Mouse (Mus musculus): ENCODE results near the gene Kdf1.

Gene Kdf1
- long read RNA-seq, experiment 1, result 0 reads
- long read RNA-seq, experiment 2, result 0 reads

DNA sequence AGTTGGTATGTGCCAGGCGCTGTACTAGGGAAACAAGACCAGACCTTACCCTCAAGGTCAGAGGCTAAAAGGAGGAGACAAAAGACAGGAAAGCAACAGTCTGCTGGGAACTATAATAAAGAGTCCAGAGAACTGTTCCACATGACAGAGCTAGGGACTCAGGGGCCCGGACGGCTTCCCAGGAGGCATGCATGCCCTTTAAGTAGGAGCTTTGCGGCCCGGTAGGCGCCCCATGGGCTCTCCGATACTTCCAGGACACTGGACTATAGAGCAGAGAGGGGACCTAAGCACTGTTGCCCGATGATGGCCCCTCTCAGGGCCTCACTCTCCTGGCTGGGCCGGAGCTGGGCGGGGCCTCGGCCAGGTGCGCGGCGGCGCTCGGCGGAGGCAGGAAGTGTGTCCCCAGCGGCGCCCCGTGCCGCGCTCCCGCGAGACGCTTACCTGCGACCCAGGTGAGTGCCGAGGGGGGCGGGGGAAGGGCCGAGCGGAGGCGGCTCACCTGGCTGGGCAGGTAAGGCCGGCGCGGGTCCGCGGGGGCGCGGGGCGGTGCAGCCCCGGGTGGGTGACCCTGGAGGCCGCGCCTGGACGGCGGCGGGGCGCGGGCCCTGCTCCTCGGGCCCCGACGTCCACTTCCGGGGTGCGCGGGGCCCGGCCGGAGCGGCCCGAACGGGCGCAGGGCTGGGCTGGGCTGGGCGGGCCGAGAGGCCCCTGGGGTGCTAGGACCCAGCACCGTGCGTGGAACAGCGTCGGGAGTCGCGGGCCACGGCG lies at the start of gene Kdf1:
Gene Kdf1, plus strand, starts transcription at position 363 of the 768 bp plus-strand sequence.
- intact Hi-C loops (cut with DNase I), result no loop called here

DNA sequence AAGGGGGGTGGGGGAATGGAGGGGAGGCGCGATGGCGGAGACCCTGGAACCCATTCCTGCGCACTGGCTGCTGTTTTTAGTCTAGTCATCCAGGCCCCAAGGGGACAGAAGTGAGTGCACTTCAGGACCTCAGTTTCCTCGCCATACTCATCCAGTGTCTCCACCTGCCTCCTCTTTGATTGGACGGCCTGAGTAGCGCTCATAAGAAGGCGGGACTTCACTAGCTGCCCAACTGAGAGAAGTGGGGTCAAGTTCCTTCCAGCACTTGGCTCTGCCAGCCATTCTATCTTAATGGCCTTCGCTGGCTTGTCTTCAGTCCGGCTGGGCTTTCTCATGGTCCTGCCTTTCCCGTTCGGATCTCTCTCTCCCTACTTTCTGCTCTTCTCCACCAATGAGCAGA lies 49.6 kb upstream of the Kdf1 start:
- intact Hi-C loops (cut with DNase I), result no loop called here

DNA sequence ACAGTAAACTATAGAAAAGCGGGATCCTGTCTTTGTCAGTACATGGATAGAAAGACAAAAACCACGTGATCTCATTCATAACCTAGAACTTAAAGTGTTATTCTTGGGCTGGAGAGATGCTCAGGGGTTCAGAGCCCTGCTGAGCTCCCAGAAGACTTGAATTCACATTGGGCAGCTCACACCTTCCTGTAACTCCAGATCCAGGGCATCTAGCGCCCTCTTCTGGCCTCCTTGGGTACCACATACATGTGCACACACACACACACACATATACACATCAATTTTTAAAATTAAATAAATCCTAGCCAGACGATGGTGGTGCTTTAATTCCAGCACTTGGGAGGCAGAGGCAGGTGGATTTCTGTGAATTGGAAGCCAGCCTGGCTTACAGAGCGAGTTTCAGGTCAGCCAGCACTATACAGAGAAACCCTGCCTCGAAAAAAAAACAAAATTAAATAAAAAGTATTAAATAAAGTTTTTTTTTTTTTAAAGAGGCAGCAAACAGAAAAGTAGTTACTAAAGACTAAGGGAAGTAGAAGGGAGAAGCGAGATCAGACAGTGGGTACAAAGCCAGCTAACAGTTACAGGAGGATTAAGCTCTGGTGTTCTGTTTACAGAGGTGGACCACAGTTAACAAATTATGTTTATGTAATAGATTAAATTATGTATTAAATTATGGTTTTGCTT lies 47.5 kb upstream of the Kdf1 start:
- intact Hi-C loops (cut with DNase I), result no loop called here

DNA sequence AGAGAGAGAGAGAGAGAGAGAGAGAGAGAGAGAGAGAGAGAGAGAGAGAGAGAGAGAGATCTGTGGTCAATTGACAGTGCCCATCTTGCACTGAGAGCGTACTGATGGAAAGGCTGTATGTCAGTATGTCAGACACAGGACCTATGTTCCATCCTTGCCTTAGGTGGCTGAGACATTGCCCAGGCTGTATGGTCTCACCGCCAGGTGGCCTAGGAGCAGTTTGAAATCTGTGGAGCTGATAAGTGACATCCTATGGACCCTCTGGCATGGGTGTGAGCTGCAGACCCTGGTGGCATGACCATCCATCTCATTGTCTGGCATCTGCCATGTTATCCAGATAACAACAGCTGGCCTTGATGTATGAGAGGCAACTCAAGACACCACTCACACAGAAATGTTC lies 44.9 kb upstream of the Kdf1 start:
- intact Hi-C loops (cut with DNase I), result no loop called here

DNA sequence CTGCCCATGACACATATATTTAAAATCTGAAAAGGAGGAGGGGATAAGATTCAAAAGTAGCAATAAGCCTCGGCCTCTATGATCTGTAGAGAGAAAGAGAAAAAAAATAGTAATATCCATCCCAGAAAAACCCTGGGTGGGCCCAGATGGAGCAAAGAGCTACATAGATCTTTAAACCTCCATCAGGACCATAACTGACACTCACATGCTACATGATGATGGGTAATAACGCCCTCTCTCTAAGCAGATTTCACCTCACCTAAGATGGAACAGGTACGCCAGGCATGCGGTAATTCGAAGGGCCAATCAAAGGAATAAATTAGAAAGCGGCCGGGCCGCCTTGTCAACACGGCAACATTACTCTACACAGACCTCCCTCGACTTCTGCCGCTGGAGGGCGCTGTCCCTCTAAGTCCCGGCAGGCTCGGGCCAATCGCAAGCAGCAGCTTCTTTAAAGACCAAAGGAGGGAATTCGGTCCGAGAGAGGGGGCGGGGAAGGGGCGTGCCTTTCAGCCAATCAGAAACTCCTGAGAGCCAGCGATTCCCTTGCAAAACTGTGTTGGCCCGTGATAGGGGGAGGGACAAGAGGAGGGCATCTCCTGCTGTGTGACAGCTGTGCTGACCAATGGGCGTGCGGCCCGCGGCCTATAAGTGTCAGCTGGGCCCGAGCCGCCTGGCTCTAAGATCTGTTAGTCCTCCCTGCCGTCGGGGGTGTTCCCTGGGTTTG lies 39.1 kb upstream of the Kdf1 start, which contains the start of gene Tent5b:
Gene Tent5b, plus strand, starts transcription at position 675 of the 727 bp plus-strand sequence.
- intact Hi-C loops (cut with DNase I), result loop anchor here (2.0 to 5.0 kb wide), 2 partner anchors 15 to 33 kb away; no protein-coding TSS in a partner anchor

DNA sequence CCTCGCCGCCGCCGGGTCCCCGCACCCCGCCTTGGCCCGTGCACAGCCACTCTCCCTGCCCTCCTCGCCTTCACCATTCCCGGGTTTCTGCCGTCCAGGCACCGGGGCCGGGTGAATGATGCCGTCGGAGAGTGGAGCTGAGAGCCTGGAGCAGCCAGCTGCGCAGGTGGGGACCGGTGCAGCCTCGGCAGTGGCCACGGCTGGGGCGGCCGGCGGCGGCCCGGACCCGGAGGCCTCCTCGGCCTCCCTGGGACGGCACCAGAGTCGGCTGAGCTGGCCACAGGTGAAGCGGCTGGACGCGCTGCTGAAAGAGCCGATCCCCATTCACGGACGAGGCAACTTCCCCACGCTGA lies 38.6 kb upstream of the Kdf1 start:
- intact Hi-C loops (cut with DNase I), result no loop called here

DNA sequence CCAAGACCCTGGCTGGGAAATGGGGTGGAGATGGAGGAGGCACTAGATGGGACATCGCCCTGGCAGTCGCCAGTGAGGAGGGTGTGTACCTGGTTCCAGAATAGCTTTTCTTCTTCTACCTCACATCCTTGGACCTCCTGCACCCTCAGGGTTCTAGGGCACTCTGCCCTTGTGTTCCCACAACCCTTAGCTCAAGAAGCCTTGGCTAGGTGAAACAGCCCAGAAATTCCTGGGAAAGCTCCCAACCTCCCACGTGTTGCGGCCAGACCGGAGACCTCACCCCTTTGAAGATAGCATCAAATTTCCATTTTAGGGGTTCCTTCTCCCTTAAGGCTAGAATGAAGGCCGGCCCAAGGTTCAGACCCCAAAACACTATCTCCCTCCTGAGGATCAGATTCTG lies 38.0 kb upstream of the Kdf1 start:
- intact Hi-C loops (cut with DNase I), result no loop called here

DNA sequence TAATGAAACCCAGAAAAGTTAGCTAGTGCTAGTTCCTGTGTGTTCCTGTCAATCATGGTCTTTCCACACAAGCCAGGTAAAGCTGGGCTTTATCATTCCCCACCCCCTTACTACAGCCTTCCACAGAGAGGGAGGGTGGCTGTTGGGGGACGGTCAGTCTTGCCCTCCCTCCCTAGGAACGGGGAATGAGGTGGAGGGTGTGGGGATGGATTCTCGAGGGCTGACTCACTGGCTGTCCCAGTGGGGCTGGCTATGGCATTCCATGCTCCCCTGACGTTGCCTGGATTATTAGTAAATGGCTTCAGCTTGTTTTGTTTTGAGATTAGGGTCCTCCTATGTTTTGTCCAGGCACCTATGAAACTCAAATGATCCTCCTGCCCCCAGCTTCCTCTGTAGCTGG lies 37.3 kb upstream of the Kdf1 start:
- intact Hi-C loops (cut with DNase I), result no loop called here

DNA sequence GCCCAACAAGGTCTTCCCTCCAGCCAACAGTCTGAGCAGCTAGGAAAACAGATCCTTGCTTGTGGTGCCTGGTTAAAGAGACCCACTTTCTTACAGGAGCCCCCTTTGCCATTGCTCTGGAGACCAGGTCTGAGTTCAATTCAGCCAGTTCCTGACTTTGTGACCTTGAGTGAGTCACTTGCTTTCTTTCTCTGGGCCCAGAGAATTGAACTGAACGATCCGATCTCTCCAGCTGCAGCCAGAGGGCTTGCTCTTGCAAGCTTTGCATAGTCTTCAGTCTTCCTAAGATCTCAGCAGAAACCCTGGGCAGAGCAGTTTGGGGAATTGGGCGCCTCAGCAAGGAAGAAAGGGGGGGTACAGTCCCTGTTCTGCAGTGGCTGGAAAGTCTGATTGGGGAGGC lies 36.3 kb upstream of the Kdf1 start:
- intact Hi-C loops (cut with DNase I), result no loop called here

DNA sequence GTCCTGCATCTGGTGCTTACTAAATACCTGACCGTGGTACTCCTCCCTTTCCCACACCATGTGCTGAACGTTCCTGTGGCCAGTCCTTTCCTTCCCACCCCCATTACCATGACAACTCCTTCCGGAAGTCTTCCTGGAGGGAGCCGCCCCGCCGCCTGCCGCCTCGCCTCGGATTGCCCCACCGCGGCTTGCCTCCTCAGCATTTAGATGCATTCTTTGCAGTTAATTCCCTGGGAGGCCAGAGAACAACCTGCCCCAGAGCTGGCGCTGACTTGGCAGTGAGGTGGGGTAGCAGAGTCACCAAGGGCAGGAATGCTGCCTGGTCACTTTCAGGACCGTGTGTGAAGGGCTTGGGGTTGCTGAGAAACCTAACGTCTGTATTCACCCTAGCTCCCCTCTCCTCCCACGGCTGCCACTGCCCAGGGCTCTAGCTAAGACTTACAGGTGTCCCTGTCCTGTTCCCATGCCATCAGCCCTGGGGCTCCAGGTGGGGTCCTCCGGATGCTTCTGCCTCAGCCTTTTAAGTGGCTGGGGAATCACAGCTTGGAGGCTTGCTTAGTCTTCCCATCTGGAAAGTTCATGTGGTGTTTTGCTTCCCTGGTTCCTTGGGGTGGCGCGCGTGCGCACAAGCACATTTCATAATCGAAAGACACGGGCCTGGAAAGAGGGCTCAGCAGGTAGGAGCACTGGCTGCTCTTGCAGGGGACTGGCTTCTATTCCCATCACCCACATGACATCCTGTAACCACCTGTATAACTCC lies 34.3 kb upstream of the Kdf1 start:
- intact Hi-C loops (cut with DNase I), result no loop called here

DNA sequence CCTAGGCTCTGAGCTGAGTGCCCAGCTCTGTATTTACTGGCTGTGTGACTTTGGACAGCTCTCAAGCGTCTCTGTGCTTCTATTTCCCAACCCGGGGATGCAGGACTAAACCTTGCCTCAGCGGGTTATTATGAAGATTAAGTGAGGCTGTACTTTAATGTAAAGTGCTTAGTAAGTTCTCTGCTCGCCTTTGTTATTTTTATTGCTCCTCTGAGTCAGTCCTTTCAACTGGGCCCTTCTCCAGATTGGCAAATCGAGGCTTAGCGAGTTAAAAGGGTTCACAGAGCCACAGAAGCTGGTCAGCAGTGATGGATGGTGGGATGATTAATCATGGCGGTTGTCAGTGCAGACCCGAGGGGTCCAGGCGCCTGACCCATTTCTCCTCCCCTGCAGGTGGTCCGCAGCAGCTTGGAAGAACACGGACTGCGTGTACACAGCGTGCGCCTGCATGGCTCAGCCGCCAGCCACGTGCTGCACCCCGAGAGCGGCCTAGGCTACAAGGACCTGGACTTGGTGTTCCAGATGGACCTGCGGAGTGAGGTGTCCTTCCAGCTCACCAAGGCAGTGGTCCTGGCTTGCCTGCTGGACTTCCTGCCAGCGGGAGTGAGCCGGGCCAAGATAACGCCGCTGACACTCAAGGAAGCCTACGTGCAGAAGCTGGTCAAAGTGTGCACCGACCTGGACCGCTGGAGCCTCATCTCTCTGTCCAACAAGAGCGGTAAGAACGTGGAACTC lies 32.9 kb upstream of the Kdf1 start:
- intact Hi-C loops (cut with DNase I), result no loop called here

DNA sequence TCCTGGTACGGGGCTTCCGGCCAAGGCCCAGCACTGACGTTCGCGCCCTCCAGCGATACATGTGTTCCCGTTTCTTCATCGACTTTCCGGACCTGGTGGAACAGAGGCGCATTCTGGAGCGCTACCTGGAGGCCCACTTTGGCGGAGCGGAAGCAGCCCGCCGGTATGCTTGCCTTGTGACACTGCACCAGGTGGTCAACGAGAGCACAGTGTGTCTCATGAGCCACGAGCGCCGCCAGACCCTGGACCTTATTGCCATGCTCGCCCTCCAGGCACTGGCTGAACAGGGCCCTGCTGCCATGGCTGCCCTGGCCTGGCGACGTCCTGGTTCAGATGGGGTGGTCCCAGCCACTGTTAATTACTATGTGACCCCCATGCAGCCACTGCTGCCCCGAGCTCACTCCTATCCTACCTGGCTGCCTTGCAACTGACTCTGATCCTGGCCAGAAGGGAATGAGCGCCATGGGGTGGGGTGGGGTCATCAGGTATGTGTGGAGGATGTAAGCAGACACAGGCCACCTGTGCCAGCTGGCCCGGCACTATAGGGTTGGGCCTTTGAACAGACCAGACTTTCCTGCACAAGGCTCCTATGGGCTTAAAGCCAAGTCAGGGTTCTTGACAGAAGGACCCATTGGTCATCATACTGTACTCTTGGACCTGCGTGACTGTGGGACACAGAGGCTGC lies 31.9 kb upstream of the Kdf1 start:
- intact Hi-C loops (cut with DNase I), result no loop called here

DNA sequence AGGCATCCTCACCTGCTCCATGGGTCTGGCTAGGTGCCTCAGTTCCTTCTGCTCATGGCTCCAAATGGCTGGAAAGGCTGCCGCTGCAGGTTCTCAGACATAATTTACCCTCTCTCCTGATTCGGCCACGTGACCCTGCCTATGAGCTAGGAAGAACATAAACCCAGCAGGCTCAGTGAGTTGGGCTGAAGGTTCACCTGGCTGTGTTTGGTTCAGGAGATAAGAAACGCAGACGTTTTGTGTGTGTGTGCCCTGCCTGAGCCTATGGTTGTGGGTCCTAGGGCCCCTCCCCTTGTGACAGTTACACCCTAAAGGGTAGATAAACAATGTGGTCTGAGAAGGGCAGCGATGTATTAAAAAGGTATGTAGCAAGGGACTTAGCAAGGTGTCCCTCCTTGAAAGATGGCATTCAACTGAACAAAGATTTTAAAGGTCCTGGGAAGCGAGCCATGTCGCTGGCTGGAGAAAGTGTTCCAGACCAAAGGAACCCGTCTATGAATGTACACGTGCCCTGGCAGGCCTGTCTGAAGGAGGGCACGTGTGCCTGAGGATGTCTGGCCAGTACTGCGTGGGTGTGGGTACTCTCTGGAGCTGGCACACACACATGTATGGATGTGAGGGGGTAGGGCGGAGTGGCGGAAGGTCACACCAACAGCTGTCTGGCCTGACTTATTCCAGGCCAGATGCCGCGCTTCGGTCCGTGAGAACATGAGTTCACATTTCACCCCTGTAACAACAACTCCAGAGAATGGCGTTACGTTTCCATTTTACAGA lies 30.0 kb upstream of the Kdf1 start:
- intact Hi-C loops (cut with DNase I), result no loop called here

DNA sequence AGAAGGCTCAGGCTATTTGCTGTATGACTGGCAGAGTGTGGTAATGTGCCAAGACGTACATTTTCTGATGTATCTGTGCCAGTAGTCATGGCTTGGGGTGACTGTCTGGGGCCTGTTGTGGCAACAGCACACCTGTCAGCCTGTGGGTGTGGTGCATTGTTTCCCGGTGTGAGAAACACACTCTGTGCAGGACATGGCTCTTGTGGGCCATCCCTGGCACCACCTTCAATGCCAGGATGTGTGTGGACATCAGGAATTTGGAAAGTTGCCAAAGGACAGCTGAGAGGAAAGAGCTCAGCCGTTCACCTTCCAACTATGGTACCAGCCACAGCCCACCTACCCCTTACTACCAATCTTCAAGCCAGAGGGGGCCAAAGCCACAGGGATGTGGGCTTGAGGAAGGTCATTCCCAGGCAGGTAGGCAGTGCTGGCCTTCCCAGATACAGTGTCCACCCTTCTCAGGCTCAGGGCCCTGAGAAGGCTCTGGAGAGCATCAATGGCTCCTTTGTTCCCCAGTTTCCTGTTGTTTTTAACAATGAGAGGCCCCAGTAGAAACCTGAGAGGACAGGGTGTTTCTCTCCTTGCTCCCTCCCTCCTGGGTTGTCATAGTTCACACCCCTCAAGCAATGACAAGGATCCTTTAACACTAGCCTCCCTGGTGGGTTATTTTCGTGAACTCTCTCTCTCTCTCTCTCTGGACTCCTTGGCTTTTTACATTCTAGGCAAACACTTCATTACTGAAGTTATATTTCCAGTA lies 29.1 kb upstream of the Kdf1 start:
- intact Hi-C loops (cut with DNase I), result no loop called here

DNA sequence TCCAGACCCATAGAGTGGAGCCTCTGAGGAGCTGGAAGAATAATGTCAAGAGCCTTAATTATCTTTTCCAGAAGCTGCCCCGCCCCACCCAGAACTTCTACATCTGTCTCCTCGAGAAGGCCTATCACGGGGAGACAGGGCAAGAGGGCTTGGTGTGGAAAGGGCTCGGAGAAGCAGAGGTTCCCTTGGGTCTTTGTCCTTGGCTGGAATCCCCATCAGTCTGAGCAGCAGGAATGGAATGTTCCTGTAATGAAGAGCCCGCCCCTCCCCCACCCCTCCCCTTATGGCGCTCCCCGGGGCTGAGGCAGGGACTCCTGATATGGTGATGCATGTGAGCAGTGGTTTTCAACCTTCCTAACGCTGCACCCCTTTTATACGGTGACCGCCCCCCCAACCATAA lies 27.0 kb upstream of the Kdf1 start:
- intact Hi-C loops (cut with DNase I), result no loop called here

DNA sequence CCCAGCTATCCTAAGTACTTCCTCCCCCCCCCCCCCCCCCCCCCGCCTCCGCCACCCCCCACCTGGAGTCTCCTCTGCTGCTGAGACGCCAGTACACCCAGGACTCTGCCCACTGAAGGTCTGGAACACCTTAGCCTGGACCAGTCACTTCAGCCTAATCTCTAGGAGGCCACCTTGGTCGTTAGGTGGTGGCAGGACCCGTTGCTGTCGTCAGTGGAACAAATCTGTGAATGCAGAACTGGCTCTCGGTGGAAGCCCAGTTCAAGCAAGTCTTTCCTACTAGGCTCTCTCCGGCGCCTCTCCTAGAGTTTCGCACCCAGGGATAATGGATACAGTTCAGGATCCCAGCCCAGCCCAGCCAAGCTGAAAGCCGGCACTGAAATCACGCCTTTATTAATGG lies 24.9 kb upstream of the Kdf1 start:
- intact Hi-C loops (cut with DNase I), result loop anchor here (2.0 kb wide), 1 partner anchor 15 kb away; no protein-coding TSS in a partner anchor

DNA sequence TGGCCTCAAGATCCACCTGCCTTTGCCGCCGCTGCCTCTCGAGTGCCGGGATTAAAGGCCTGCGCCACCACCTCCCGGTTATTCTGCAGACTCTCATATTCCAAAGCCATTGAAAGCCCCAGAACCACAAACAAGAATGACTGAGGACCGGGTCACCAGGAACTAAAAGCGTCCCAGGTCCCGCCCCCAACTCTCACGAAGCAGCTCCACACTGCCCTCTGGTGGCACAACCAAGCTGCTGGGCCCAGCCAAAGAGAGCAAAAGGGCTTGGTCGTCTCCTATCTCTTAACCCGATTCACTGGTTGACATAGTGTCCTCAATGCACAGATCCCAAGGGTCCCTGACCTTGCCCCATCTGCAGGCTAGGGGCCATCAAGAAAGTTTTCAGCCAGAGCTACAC lies 24.3 kb upstream of the Kdf1 start:
- intact Hi-C loops (cut with DNase I), result loop anchor here (2.0 kb wide), 1 partner anchor 16 kb away; no protein-coding TSS in a partner anchor

DNA sequence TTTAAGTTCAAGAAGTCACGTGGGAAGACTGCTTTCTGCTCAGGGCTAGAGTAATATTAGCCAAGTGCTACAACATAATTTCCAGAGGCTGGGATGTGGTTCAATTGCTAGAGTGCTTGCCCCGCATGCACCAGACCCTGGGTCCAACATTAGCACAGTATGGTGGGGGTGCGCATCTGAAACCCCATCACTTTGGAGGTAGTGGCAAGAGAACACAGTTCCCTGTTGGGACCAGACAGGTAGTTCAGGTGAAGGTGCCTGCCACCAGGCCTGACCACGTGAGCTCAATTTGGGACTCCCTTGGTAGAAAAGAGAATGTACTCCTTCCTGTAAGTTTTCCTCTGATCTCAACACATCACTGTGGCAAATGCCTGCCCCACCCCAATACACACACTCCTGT lies 23.9 kb upstream of the Kdf1 start:
- intact Hi-C loops (cut with DNase I), result loop anchor here (2.0 kb wide), 1 partner anchor 16 kb away; no protein-coding TSS in a partner anchor

Measured in adrenal gland (tissue).